In the genomic region with DNA sequence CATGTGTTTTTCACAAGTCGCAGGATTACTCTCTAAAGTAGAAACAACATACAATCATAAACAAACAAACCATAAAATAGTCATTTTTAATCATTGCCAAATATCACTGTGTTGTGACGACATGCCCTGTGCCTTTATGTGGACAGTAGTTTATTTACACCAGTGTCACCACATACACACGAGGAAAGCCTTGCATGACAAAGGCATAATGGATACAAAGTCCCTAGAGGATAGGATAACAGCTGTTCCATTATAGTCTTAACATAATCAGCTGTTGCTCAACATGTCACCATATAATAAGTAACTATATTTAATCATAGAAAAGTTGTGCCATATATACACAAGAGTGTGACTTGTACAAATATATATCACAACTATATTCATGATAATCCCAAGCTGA, we compare ENCODE assay signal across 24 mouse cellular contexts.
A peak's percentile ranks its signal among the peaks of the same experiment; 100 is the strongest.
DNase-seq lines count a peak whose midpoint lies in the region; ATAC-seq and TF ChIP-seq lines count a peak whose summit lies in the region.
"Had no signal": no experiment of that assay in that cellular context is flagged by ENCODE, and none has a peak within 500 bp of the region (broad histone marks: within the 10 kb centered on the region; RNA-seq: fewer than 3 reads in every experiment).

No protein-coding gene starts in this region.

- no peak for DNase-seq in lung, postnatal 10 days
- DNase-seq in lung, postnatal 0 days (ENCODE audit: low spot score) = peak; percentile 54
- DNase-seq in lung, adult 2 months = no peak
- DNase-seq in retina, embryonic 14.5 days (ENCODE audit: low spot score) = peak; percentile 27
- DNase-seq in retina, postnatal 1 day = no peak
- DNase-seq: adrenal gland, adult 2 months; adrenal gland, postnatal 10 days; adrenal gland, postnatal 25 days; cerebellum, adult 11 months; cerebellum, adult 18-20 months; cerebellum, adult 8-10 months; cerebellum, postnatal 14 days; cerebellum, postnatal 36 days; embryo, embryonic 11 days had no signal

- no peak for TF ChIP-seq CTCF in intestine, postnatal 0 days (IDR thresholded peaks at IDR 0.05; ENCODE audit: low read depth)
- no peak for TF ChIP-seq CTCF in lung, postnatal 0 days (IDR thresholded peaks at IDR 0.05)
- no peak for TF ChIP-seq CTCF in lung, adult 2 months (IDR thresholded peaks at IDR 0.05; ENCODE audit: insufficient read depth, low read length)

- H3K27ac ChIP-seq in intestine, postnatal 0 days (ENCODE audit: low read depth, low read length) = no peak overlapping the region
- H3K27ac ChIP-seq in intestine, embryonic 15.5 days = no peak overlapping the region
- H3K27ac ChIP-seq in lung, embryonic 15.5 days = no peak overlapping the region
- H3K27ac ChIP-seq in lung, postnatal 0 days (ENCODE audit: low read length) = no peak overlapping the region
- H3K27ac ChIP-seq: embryonic facial prominence, embryonic 12.5 days; embryonic facial prominence, embryonic 15.5 days; forebrain, embryonic 10.5 days; forebrain, embryonic 12.5 days had no signal

- 0 out of 2 replicates have a peak, but pooled peaks have one; percentile 45 for ATAC-seq in intestine, postnatal 0 days
- no peak for ATAC-seq in intestine, embryonic 15.5 days
- ATAC-seq in lung, embryonic 15.5 days (ENCODE audit: borderline replicate concordance, extremely low read depth, low FRiP score, low TSS enrichment) = peak; percentile 35; the same call in 1 of the 2 replicates
- peak; percentile 40; the same call in 1 of the 2 replicates for ATAC-seq in lung, postnatal 0 days
- ATAC-seq: forebrain, embryonic 14.5 days; forebrain, embryonic 16.5 days had no signal

- no peaks in the 10 kb centered on the region for H3K27me3 ChIP-seq in intestine, postnatal 0 days (replicated peaks; ENCODE audit: control insufficient read depth, insufficient read depth, low read length)
- no peaks in the 10 kb centered on the region for H3K27me3 ChIP-seq in intestine, embryonic 15.5 days (replicated peaks)
- H3K27me3 ChIP-seq in lung, embryonic 15.5 days = no peaks in the 10 kb centered on the region
- no peaks in the 10 kb centered on the region for H3K27me3 ChIP-seq in lung, postnatal 0 days (replicated peaks; ENCODE audit: insufficient read depth, low read length)
- H3K27me3 ChIP-seq: embryonic facial prominence, embryonic 12.5 days; embryonic facial prominence, embryonic 15.5 days; forebrain, embryonic 12.5 days had no signal

- no peak for TF ChIP-seq EP300 in lung, postnatal 0 days (IDR thresholded peaks at IDR 0.05)

- H3K36me3 ChIP-seq in intestine, postnatal 0 days (ENCODE audit: control insufficient read depth, insufficient read depth) = no peaks in the 10 kb centered on the region
- no peaks in the 10 kb centered on the region for H3K36me3 ChIP-seq in intestine, embryonic 15.5 days
- no peaks in the 10 kb centered on the region for H3K36me3 ChIP-seq in lung, embryonic 15.5 days
- H3K36me3 ChIP-seq in lung, postnatal 0 days (ENCODE audit: insufficient read depth, low read length) = no peaks in the 10 kb centered on the region
- H3K36me3 ChIP-seq: embryonic facial prominence, embryonic 12.5 days; embryonic facial prominence, embryonic 15.5 days; forebrain, embryonic 10.5 days; forebrain, embryonic 12.5 days had no signal

- TF ChIP-seq POLR2A in lung, adult 2 months (IDR thresholded peaks at IDR 0.05; ENCODE audit: borderline replicate concordance, extremely low read depth, low read depth, low read length) = no peak

- H3K9ac ChIP-seq in intestine, postnatal 0 days (ENCODE audit: low read depth, low read length) = no peak overlapping the region
- H3K9ac ChIP-seq in intestine, embryonic 15.5 days = no peak overlapping the region
- H3K9ac ChIP-seq in lung, embryonic 15.5 days = no peak overlapping the region
- no peak overlapping the region for H3K9ac ChIP-seq in lung, postnatal 0 days (replicated peaks; ENCODE audit: low read depth)
- H3K9ac ChIP-seq: embryonic facial prominence, embryonic 12.5 days; embryonic facial prominence, embryonic 15.5 days; forebrain, embryonic 12.5 days had no signal

- H3K9me3 ChIP-seq in intestine, postnatal 0 days (ENCODE audit: control insufficient read depth) = no peaks in the 10 kb centered on the region
- H3K9me3 ChIP-seq in intestine, embryonic 15.5 days = no peaks in the 10 kb centered on the region
- no peaks in the 10 kb centered on the region for H3K9me3 ChIP-seq in lung, embryonic 15.5 days
- no peaks in the 10 kb centered on the region for H3K9me3 ChIP-seq in lung, postnatal 0 days (ENCODE audit: low read length)
- H3K9me3 ChIP-seq: embryonic facial prominence, embryonic 12.5 days; embryonic facial prominence, embryonic 15.5 days; forebrain, embryonic 10.5 days; forebrain, embryonic 12.5 days had no signal

- H3K4me2 ChIP-seq in intestine, postnatal 0 days (replicated peaks; ENCODE audit: low read depth) = no peak overlapping the region
- no peak overlapping the region for H3K4me2 ChIP-seq in intestine, embryonic 15.5 days (replicated peaks)
- no peak overlapping the region for H3K4me2 ChIP-seq in lung, embryonic 15.5 days
- no peak overlapping the region for H3K4me2 ChIP-seq in lung, postnatal 0 days (replicated peaks; ENCODE audit: low read depth, low read length)
- H3K4me2 ChIP-seq: embryonic facial prominence, embryonic 12.5 days; embryonic facial prominence, embryonic 15.5 days; forebrain, embryonic 12.5 days had no signal

- no peaks in the 10 kb centered on the region for H3K4me1 ChIP-seq in intestine, postnatal 0 days (replicated peaks; ENCODE audit: control insufficient read depth, insufficient read depth, low read length)
- H3K4me1 ChIP-seq in intestine, embryonic 15.5 days (replicated peaks) = no peaks in the 10 kb centered on the region
- peaks cover 7% of the 10 kb centered on the region; the same call in 1 of the 2 replicates for H3K4me1 ChIP-seq in lung, embryonic 15.5 days
- H3K4me1 ChIP-seq in lung, postnatal 0 days (ENCODE audit: insufficient read depth, low read depth, low read length) = no peaks in the 10 kb centered on the region
- H3K4me1 ChIP-seq in lung, adult 2 months (ENCODE audit: control insufficient read depth, insufficient read depth, low read length) = peaks cover 4% of the 10 kb centered on the region; the same call in 1 of the 2 replicates
- H3K4me1 ChIP-seq: embryonic facial prominence, embryonic 12.5 days; embryonic facial prominence, embryonic 15.5 days; forebrain, embryonic 10.5 days; forebrain, embryonic 12.5 days had no signal

- H3K4me3 ChIP-seq in intestine, postnatal 0 days (ENCODE audit: low read depth, low read length) = no peak overlapping the region
- H3K4me3 ChIP-seq in intestine, embryonic 15.5 days (replicated peaks) = no peak overlapping the region
- H3K4me3 ChIP-seq in lung, embryonic 15.5 days = no peak overlapping the region
- no peak overlapping the region for H3K4me3 ChIP-seq in lung, postnatal 0 days (ENCODE audit: low read depth, low read length)
- no peak overlapping the region for H3K4me3 ChIP-seq in lung, adult 2 months (replicated peaks; ENCODE audit: extremely low read depth, low read depth, low read length)
- H3K4me3 ChIP-seq: embryonic facial prominence, embryonic 12.5 days; embryonic facial prominence, embryonic 15.5 days; erythroblast, embryonic 14.5 days; forebrain, embryonic 10.5 days; forebrain, embryonic 12.5 days had no signal

- WGBS in intestine, postnatal 0 days = 32% methylated on average over 3 of the region's 3 CpGs
- 40% methylated on average over 3 of the region's 3 CpGs for WGBS in intestine, embryonic 15.5 days
- WGBS in lung, embryonic 15.5 days = 48% methylated on average over 3 of the region's 3 CpGs
- WGBS in lung, postnatal 0 days = 51% methylated on average over 3 of the region's 3 CpGs
- WGBS in lung, adult 2 months = 56% methylated on average over 3 of the region's 3 CpGs

Comparison
In these comparisons a context has a peak if more than half of its experiments do, and no peak if none do; other contexts are left out.
1. DNase-seq: peak in lung, postnatal 0 days (single experiment) and retina, embryonic 14.5 days (single experiment); none in lung, postnatal 10 days (single experiment), lung, adult 2 months (single experiment) and retina, postnatal 1 day (single experiment).